Mouse (Mus musculus): ENCODE measurements around the gene Tbc1d10a.

DNA sequence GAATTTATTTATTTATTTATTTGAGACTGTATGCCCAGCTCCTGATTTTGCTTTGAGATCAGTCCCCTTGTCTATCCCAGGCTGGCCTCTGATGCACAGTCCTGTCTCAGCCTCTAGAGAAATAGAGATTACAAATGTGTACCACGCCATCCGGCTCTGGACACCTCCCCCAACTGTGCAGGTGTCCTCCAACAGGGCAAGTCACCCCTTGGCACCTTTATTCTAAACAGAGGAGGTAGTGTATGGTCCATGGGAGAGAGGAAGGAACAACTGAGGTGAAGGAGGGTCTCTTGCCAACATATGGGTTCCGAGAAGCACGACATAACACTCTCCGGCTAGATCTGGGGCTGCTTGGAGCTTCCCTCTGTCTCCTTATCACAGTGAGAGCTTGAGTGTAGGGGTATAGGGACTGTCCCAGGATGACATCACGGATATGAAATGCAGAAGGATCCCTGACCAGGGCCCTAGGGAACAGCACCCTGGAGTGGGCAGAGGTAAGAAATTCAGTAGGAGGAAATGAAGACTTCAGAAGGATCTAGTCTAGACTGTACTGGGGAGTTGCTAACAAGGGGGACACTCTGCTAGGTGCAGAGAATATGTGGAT lies 48.6 kb downstream of the Tbc1d10a start:
- no peak for TF ChIP-seq CTCF (IDR thresholded peaks at IDR 0.05; ENCODE audit: borderline replicate concordance, control insufficient read depth, extremely low read depth, insufficient read depth, low read length, poor library complexity)
- no peak for TF ChIP-seq POLR2A (IDR thresholded peaks at IDR 0.05; ENCODE audit: control insufficient read depth, extremely low read depth, insufficient read depth, low read length, poor library complexity)

Measured in thymus, adult 2 months (tissue).